Mouse (Mus musculus) lung, embryonic 15.5 days (tissue): ENCODE data around the gene Pard3. TPM values are rescaled to one million over a fixed set of nuclear protein-coding genes. Genes with fewer than 3 reads are reported as not detected.

Source experiments
- ATAC-seq: fragments of 200-750 bp; cut with Nextera tagmentation; 2 replicates; pipeline ENCODE4 v1.8.0; 2017; ENCODE audit warnings: moderate number of reproducible peaks, borderline replicate concordance; ENCODE audit not compliant: low FRiP score, low TSS enrichment; ENCODE audit errors: extremely low read depth
- H3K27ac ChIP-seq: fragments of 300-500 bp; sonication (generic); 2 replicates; pipeline ENCODE4 v1.5.1; 2015; ENCODE audit warnings: moderate library complexity, mild to moderate bottlenecking, inconsistent platforms
- H3K27me3 ChIP-seq: fragments of 300-500 bp; sonication (generic); 2 replicates; pipeline ENCODE4 v1.6.1; 2015; ENCODE audit warnings: inconsistent platforms
- H3K36me3 ChIP-seq: fragments of 300-500 bp; sonication (generic); 2 replicates; pipeline ENCODE4 v1.6.1; 2015; ENCODE audit warnings: inconsistent platforms
- H3K4me1 ChIP-seq: fragments of 300-500 bp; sonication (generic); 2 replicates; pipeline ENCODE4 v1.6.1; 2015; ENCODE audit warnings: inconsistent platforms
- H3K4me2 ChIP-seq: fragments of 300-500 bp; sonication (generic); 2 replicates; pipeline ENCODE4 v1.6.1; 2015; ENCODE audit warnings: inconsistent platforms, mild to moderate bottlenecking, moderate library complexity
- H3K4me3 ChIP-seq: fragments of 300-500 bp; sonication (generic); 2 replicates; pipeline ENCODE4 v1.5.1; 2015; ENCODE audit warnings: mild to moderate bottlenecking, inconsistent platforms
- H3K9ac ChIP-seq: fragments of 300-500 bp; sonication (generic); 2 replicates; pipeline ENCODE4 v1.6.1; 2015; ENCODE audit warnings: inconsistent platforms
- H3K9me3 ChIP-seq: fragments of 300-500 bp; sonication (generic); 2 replicates; pipeline ENCODE4 v1.6.1; 2016; ENCODE audit warnings: inconsistent platforms
- WGBS: fragments of 180-500 bp; shearing (Covaris S2); methylation state at CpG from one replicate; pipeline ENCODE4 v1.1.7; 2015; 5-methylcytosine and 5-hydroxymethylcytosine counted together
- polyA plus RNA-seq: library from polyadenylated mRNA; unstranded; fragments of >200 nt; fragmentation: Nextera tagmentation; extraction: Ambion mirVana; gene quantifications from 2 replicates; pipeline ENCODE4 v1.2.1, GENCODE M21; 2015

The Pard3 gene
- polyA plus RNA-seq, 1 experiment from 2014 or later: 21.9 TPM

- no peak overlapping the region for H3K27ac ChIP-seq
- 84% methylated on average over 7 of the region's 7 CpGs for WGBS
- H3K4me3 ChIP-seq: no peak overlapping the region
- no peaks in the 10 kb centered on the region for H3K27me3 ChIP-seq
- ATAC-seq: no peak
- H3K36me3 ChIP-seq: no peaks in the 10 kb centered on the region
- no peak overlapping the region for H3K4me2 ChIP-seq
- no peak overlapping the region for H3K9ac ChIP-seq
- H3K9me3 ChIP-seq: no peaks in the 10 kb centered on the region
- H3K4me1 ChIP-seq: no peaks in the 10 kb centered on the region
These were observed 277.4 kb downstream of the Pard3 start for GRCm38 (mm10) chr8:127341046-127341445.

- WGBS: 67% methylated on average over 2 of the region's 2 CpGs
- H3K4me3 ChIP-seq: no peak overlapping the region
- no peak for ATAC-seq
These were observed 279.4 kb downstream of the Pard3 start for GRCm38 (mm10) chr8:127343115-127343514.

GRCm38 (mm10) chr8:127344421-127344820 is 280.7 kb downstream of the Pard3 start:
- WGBS: 84% methylated on average over 3 of the region's 3 CpGs
- no peaks in the 10 kb centered on the region for H3K4me1 ChIP-seq
- H3K36me3 ChIP-seq: no peaks in the 10 kb centered on the region
- no peak overlapping the region for H3K9ac ChIP-seq
- ATAC-seq: no peak
- no peaks in the 10 kb centered on the region for H3K9me3 ChIP-seq
- H3K27ac ChIP-seq: no peak overlapping the region
- H3K4me2 ChIP-seq: no peak overlapping the region
- H3K4me3 ChIP-seq: no peak overlapping the region
- no peaks in the 10 kb centered on the region for H3K27me3 ChIP-seq

More at GRCm38 (mm10) chr8:127343115-127343514, 279.4 kb downstream of the Pard3 start:
- no peaks in the 10 kb centered on the region for H3K9me3 ChIP-seq
- H3K27ac ChIP-seq: no peak overlapping the region
- no peak overlapping the region for H3K4me2 ChIP-seq
- no peak overlapping the region for H3K9ac ChIP-seq
- no peaks in the 10 kb centered on the region for H3K36me3 ChIP-seq
- no peaks in the 10 kb centered on the region for H3K4me1 ChIP-seq
- H3K27me3 ChIP-seq: no peaks in the 10 kb centered on the region

- H3K9ac ChIP-seq: no peak overlapping the region
- H3K27me3 ChIP-seq: no peaks in the 10 kb centered on the region
- no peak overlapping the region for H3K4me2 ChIP-seq
- 91% methylated on average over 1 of the region's 1 CpGs for WGBS
- ATAC-seq: no peak
- H3K9me3 ChIP-seq: no peaks in the 10 kb centered on the region
- H3K4me3 ChIP-seq: no peak overlapping the region
- H3K27ac ChIP-seq: no peak overlapping the region
- H3K36me3 ChIP-seq: no peaks in the 10 kb centered on the region
- H3K4me1 ChIP-seq: no peaks in the 10 kb centered on the region
These were observed 282.3 kb downstream of the Pard3 start for GRCm38 (mm10) chr8:127345912-127346423.

GRCm38 (mm10) chr8:127347890-127348495 is 284.3 kb downstream of the Pard3 start:
- no peaks in the 10 kb centered on the region for H3K36me3 ChIP-seq
- no peak for ATAC-seq
- H3K4me2 ChIP-seq: no peak overlapping the region
- no peaks in the 10 kb centered on the region for H3K27me3 ChIP-seq
- no peak overlapping the region for H3K27ac ChIP-seq
- H3K9me3 ChIP-seq: no peaks in the 10 kb centered on the region
- WGBS: 82% methylated on average over 2 of the region's 2 CpGs
- H3K9ac ChIP-seq: no peak overlapping the region
- no peak overlapping the region for H3K4me3 ChIP-seq
- H3K4me1 ChIP-seq: no peaks in the 10 kb centered on the region

GRCm38 (mm10) chr8:127361796-127362195 is 298.1 kb downstream of the Pard3 start:
- ATAC-seq: no peak
- no peak overlapping the region for H3K27ac ChIP-seq
- no peaks in the 10 kb centered on the region for H3K9me3 ChIP-seq
- no peak overlapping the region for H3K4me2 ChIP-seq
- H3K4me1 ChIP-seq: no peaks in the 10 kb centered on the region
- H3K27me3 ChIP-seq: no peaks in the 10 kb centered on the region
- H3K4me3 ChIP-seq: no peak overlapping the region
- no peaks in the 10 kb centered on the region for H3K36me3 ChIP-seq
- no peak overlapping the region for H3K9ac ChIP-seq

- Histone ChIP-seq H3K27ac (no peak overlapping the region), H3K9ac (no peak overlapping the region), H3K36me3 (peaks cover 7% of the 10 kb centered on the region; the same call in 1 of the 2 replicates), H3K4me3 (no peak overlapping the region), H3K4me2 (no peak overlapping the region), H3K9me3 (no peaks in the 10 kb centered on the region), H3K27me3 (no peaks in the 10 kb centered on the region), H3K4me1 (no peaks in the 10 kb centered on the region)
- 59% methylated on average over 3 of the region's 3 CpGs for WGBS
- no peak for ATAC-seq
These were observed 304.7 kb downstream of the Pard3 start for GRCm38 (mm10) chr8:127368347-127368746.

- H3K4me2 ChIP-seq: no peak overlapping the region
- no peak overlapping the region for H3K4me3 ChIP-seq
- H3K27ac ChIP-seq: no peak overlapping the region
- no peak overlapping the region for H3K9ac ChIP-seq
- no peak for ATAC-seq
- WGBS: 93% methylated on average over 16 of the region's 16 CpGs
- H3K36me3 ChIP-seq: peaks cover 7% of the 10 kb centered on the region; the same call in 1 of the 2 replicates
- H3K4me1 ChIP-seq: no peaks in the 10 kb centered on the region
- H3K9me3 ChIP-seq: no peaks in the 10 kb centered on the region
- no peaks in the 10 kb centered on the region for H3K27me3 ChIP-seq
These were observed 307.7 kb downstream of the Pard3 start for GRCm38 (mm10) chr8:127371326-127371949.

- Histone ChIP-seq H3K9ac (no peak overlapping the region), H3K9me3 (no peaks in the 10 kb centered on the region), H3K4me3 (no peak overlapping the region), H3K27me3 (no peaks in the 10 kb centered on the region), H3K27ac (no peak overlapping the region), H3K36me3 (peaks cover 7% of the 10 kb centered on the region), H3K4me2 (no peak overlapping the region), H3K4me1 (peaks cover 2% of the 10 kb centered on the region; the same call in 1 of the 2 replicates)
- no peak for ATAC-seq
- 75% methylated on average over 2 of the region's 2 CpGs for WGBS
These were observed 314.1 kb downstream of the Pard3 start for GRCm38 (mm10) chr8:127377775-127378174.

- Histone ChIP-seq H3K4me1 (peaks cover 2% of the 10 kb centered on the region; the same call in 1 of the 2 replicates), H3K9ac (no peak overlapping the region), H3K9me3 (no peaks in the 10 kb centered on the region), H3K27ac (no peak overlapping the region), H3K36me3 (peaks cover 18% of the 10 kb centered on the region), H3K27me3 (no peaks in the 10 kb centered on the region), H3K4me2 (no peak overlapping the region), H3K4me3 (no peak overlapping the region)
- no peak for ATAC-seq
- 72% methylated on average over 11 of the region's 11 CpGs for WGBS
These were observed 315.5 kb downstream of the Pard3 start for GRCm38 (mm10) chr8:127378994-127379858.

GRCm38 (mm10) chr8:127381259-127381658 is 317.6 kb downstream of the Pard3 start:
- Histone ChIP-seq H3K4me1 (peaks cover 2% of the 10 kb centered on the region; the same call in 1 of the 2 replicates), H3K4me3 (no peak overlapping the region), H3K27ac (no peak overlapping the region), H3K36me3 (peaks cover 18% of the 10 kb centered on the region), H3K27me3 (no peaks in the 10 kb centered on the region), H3K4me2 (no peak overlapping the region), H3K9ac (no peak overlapping the region), H3K9me3 (no peaks in the 10 kb centered on the region)
- ATAC-seq: no peak
- WGBS: 91% methylated on average over 3 of the region's 3 CpGs

- H3K9me3 ChIP-seq: no peaks in the 10 kb centered on the region; the same call in 1 of the 2 replicates
- H3K4me2 ChIP-seq: no peak overlapping the region
- no peak overlapping the region for H3K27ac ChIP-seq
- ATAC-seq: no peak
- no peak overlapping the region for H3K4me3 ChIP-seq
- peaks cover 14% of the 10 kb centered on the region for H3K36me3 ChIP-seq
- H3K27me3 ChIP-seq: no peaks in the 10 kb centered on the region
- H3K9ac ChIP-seq: no peak overlapping the region
- no peaks in the 10 kb centered on the region for H3K4me1 ChIP-seq
These were observed 329.0 kb downstream of the Pard3 start for GRCm38 (mm10) chr8:127392700-127393099.
